15 mouse cellular contexts compared by ENCODE assay signal in genomic region chr7:117482701-117483100, GRCm38 (mm10).
"Had no signal": no experiment of that assay in that cellular context is flagged by ENCODE, and none has a peak within 500 bp of the region (broad histone marks: within the 10 kb centered on the region; RNA-seq: fewer than 3 reads in every experiment).

No protein-coding gene starts in this region.

- H3K4me1 ChIP-seq: limb, embryonic 12.5 days; neural tube, embryonic 12.5 days had no signal

- H3K36me3 ChIP-seq: limb, embryonic 12.5 days; midbrain, embryonic 15.5 days; neural tube, embryonic 12.5 days had no signal

- DNase-seq: kidney, postnatal 10 days; kidney, postnatal 4 days; liver; lung, adult 2 months; lung, postnatal 36 days; retina, postnatal 1 day; right cerebral cortex, postnatal 14 days; thymus, postnatal 4 days had no signal

- H3K9ac ChIP-seq: limb, embryonic 12.5 days; liver, embryonic 14.5 days; midbrain, embryonic 15.5 days; neural tube, embryonic 12.5 days had no signal

- H3K27me3 ChIP-seq: limb, embryonic 12.5 days; midbrain, embryonic 15.5 days; neural tube, embryonic 12.5 days had no signal

- H3K4me2 ChIP-seq: limb, embryonic 12.5 days; midbrain, embryonic 11.5 days; midbrain, embryonic 15.5 days; neural tube, embryonic 12.5 days had no signal

- H3K27ac ChIP-seq: limb, embryonic 12.5 days; liver, embryonic 14.5 days; midbrain, embryonic 15.5 days; neural tube, embryonic 12.5 days had no signal

- H3K4me3 ChIP-seq: layer of hippocampus, adult 2 months; limb, embryonic 12.5 days; midbrain, embryonic 15.5 days; neural tube, embryonic 12.5 days had no signal

- H3K9me3 ChIP-seq: limb, embryonic 12.5 days; midbrain, embryonic 15.5 days; neural tube, embryonic 12.5 days had no signal

- ATAC-seq: lung, postnatal 0 days; midbrain, embryonic 15.5 days had no signal
